Mouse (Mus musculus) small intestine, adult 2 months (tissue): ENCODE data around the gene Tepsin. TPM values are rescaled to one million over a fixed set of nuclear protein-coding genes. Genes with fewer than 3 reads are reported as not detected.
A peak's percentile ranks its signal among the peaks of the same experiment; 100 is the strongest.

ENCODE experiments used
- H3K27ac ChIP-seq: fragments of 200-500 bp; 2 replicates; pipeline ENCODE4 v1.5.1; 2012; ENCODE audit warnings: low read depth, low read length, control low read depth, inconsistent platforms; ENCODE audit not compliant: insufficient read depth
- H3K27me3 ChIP-seq: fragments of 200-500 bp; 2 replicates; pipeline ENCODE4 v1.6.1; 2012; ENCODE audit warnings: mild to moderate bottlenecking, moderate library complexity, low read length, inconsistent platforms; ENCODE audit not compliant: control insufficient read depth, insufficient read depth
- H3K36me3 ChIP-seq: fragments of 200-500 bp; 2 replicates; pipeline ENCODE4 v1.6.1; 2012; ENCODE audit warnings: mild to moderate bottlenecking, low read length, control low read depth, inconsistent platforms; ENCODE audit not compliant: control insufficient read depth, insufficient read depth
- H3K4me1 ChIP-seq: fragments of 200-500 bp; 2 replicates; pipeline ENCODE4 v1.6.1; 2012; ENCODE audit warnings: low read length, inconsistent platforms, mixed read lengths; ENCODE audit not compliant: control insufficient read depth, insufficient read depth, insufficient read length
- H3K4me3 ChIP-seq: fragments of 200-500 bp; 2 replicates; pipeline ENCODE4 v1.5.1; 2012; ENCODE audit warnings: low read depth, mild to moderate bottlenecking, control low read depth, inconsistent platforms, low read length, moderate library complexity
- CTCF ChIP-seq: fragments of 200-500 bp; IDR thresholded peaks from 2 replicates; pipeline ENCODE4 v1.5.1; 2012; ENCODE audit warnings: low read depth, mild to moderate bottlenecking, control low read depth, inconsistent platforms, low read length, moderate library complexity, mixed read lengths; ENCODE audit not compliant: insufficient replicate concordance, insufficient read length; ENCODE audit errors: extremely low read depth
- POLR2A ChIP-seq: fragments of 200-500 bp; IDR thresholded peaks from 2 replicates; pipeline ENCODE4 v1.6.1; 2012; ENCODE audit warnings: low read depth, mild to moderate bottlenecking, control low read depth, inconsistent platforms, low read length, moderate library complexity
- WGBS: fragments of 180-500 bp; shearing (Covaris S2); methylation state at CpG from one replicate; pipeline ENCODE4 v1.1.7; 2018; 5-methylcytosine and 5-hydroxymethylcytosine counted together
- polyA plus RNA-seq: library from polyadenylated mRNA; depleted of rRNA; stranded (reverse); fragments of >200 nt; gene quantifications from 2 replicates; pipeline ENCODE4 v1.2.3, GENCODE M21; 2012

Gene Tepsin
- polyA plus RNA-seq, 1 experiment = 79.3 TPM

DNA sequence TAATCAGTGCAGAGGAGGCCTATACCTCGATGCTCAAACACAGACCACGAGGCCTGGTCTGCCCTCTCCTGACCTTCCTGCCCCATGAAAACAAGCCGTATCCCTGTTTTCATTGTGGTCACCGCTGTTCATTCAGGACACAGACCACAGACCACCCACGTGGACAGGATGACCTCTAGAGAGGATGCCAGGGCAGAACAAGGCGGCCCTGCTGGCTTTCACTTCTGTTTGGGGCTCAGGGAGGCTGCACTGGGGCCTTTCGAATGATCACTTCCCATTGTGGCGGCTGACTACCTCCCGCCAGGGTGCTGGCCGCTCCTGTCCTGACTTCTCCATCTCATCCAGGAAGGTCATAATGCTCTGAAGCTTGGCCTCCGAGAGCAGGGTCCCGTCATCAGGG is 27.5 kb downstream of the Tepsin start:
- no peak for TF ChIP-seq CTCF
- no peak for TF ChIP-seq POLR2A
- Histone ChIP-seq H3K4me3 (no peak overlapping the region), H3K36me3 (no peaks in the 10 kb centered on the region), H3K27me3 (no peaks in the 10 kb centered on the region), H3K27ac (no peak overlapping the region), H3K4me1 (no peaks in the 10 kb centered on the region)
- WGBS = 76% methylated on average over 12 of the region's 12 CpGs

DNA sequence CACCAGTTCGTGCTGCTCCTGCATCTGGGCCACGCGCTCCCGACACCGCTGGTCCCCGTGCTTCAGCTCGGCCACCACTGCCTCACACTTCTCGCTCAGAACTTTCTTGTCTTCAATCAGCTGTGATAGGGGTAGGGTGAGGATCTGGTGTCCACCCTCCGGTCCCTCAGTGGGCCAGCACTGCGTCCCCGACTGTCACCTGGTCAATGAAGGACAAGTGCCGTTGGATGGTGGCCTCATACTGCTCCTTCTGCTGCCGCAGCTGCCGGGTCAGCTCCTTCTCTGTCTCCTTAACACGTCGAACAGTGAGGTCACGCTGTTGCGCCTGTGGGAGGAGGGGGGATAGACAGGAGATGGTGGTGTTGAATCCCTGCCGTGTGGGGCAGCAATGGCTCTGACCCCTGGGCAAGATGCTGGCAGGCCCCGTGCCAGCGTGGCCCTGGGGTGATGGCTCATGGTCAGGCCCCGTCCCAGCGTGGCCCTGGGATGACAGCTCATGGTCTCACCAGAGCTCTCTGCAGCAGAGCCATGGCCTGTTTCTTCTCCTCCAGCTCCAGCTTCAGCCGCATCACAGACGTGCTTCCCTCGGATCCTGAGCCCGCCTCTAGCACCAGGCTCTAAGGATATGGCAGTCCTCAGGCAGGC is 28.1 kb downstream of the Tepsin start:
- no peak overlapping the region for H3K27ac ChIP-seq
- no peaks in the 10 kb centered on the region for H3K36me3 ChIP-seq
- H3K4me3 ChIP-seq = no peak overlapping the region
- TF ChIP-seq CTCF (no peak), POLR2A (no peak)
- H3K27me3 ChIP-seq = no peaks in the 10 kb centered on the region
- WGBS = 94% methylated on average over 27 of the region's 27 CpGs
- no peaks in the 10 kb centered on the region for H3K4me1 ChIP-seq

DNA sequence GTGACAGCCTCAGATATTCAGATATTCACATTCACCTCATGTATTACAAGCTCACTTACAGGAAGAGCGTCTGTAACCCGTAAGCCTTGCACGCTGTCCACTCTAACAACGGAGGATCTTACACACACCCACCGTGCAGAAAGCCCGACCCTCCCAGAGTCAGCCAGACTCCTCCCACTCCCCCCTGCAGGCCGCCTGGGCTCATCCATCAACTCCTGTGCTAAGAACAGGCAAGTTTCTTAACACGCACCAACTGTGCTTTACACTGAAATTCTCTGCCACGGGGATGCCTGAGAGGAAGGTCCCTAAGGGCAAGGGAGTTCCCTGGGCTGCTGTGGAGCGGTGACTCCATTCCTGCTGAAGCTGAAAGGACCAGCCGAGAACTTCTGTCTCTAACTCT is 29.3 kb downstream of the Tepsin start:
- WGBS = 78% methylated on average over 11 of the region's 11 CpGs
- Histone ChIP-seq H3K36me3 (no peaks in the 10 kb centered on the region), H3K27ac (no peak overlapping the region), H3K27me3 (no peaks in the 10 kb centered on the region), H3K4me1 (no peaks in the 10 kb centered on the region), H3K4me3 (no peak overlapping the region)
- no peak for TF ChIP-seq POLR2A

DNA sequence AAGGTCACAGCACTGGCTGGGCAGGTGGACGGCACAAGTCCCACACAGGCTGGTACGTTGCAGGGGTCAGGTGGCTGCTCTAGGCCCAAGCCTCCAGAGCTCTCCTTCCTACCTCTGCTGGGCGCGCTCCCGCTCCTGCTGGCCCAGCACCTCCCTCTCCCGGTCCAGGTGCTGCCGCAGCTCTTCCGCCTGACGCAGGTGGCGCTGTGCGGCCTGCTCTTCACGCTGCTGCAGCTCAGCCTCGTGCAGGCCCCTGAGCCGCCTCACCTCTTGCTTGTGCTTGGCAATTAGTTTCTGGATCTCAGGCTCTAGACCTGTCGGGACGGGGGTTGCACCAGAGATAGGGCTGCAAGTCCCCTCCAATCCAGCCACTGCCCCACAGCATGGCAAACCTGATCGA is 30.7 kb downstream of the Tepsin start:
- Histone ChIP-seq H3K4me1 (no peaks in the 10 kb centered on the region), H3K4me3 (no peak overlapping the region), H3K27me3 (no peaks in the 10 kb centered on the region), H3K36me3 (no peaks in the 10 kb centered on the region), H3K27ac (no peak overlapping the region)
- no peak for TF ChIP-seq POLR2A
- TF ChIP-seq CTCF = no peak
- WGBS = 67% methylated on average over 17 of the region's 17 CpGs

DNA sequence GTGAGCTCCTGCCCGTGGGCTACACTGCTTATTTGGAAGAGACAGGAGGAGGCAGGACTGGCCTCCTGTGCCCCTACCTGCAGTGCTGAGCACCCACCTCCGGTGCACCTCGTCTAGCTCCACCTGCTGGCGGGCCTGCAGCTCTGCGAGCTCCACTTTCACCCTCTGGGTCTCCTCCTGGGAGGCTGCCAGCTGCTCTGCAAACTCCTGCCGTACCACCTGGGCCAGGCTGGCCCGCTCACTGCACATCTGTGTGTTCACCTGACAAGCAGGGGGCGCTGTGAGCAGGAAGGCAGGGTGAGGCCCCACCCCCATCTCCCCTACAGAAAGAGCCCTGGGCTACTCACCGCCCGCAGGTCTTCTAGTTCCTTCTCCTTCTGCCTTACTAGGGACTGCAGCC is 33.2 kb downstream of the Tepsin start:
- no peaks in the 10 kb centered on the region for H3K27me3 ChIP-seq
- H3K4me1 ChIP-seq = peaks cover 3% of the 10 kb centered on the region; the same call in 1 of the 2 replicates
- TF ChIP-seq CTCF (peak; percentile 75), POLR2A (no peak)
- no peak overlapping the region for H3K4me3 ChIP-seq
- WGBS = 40% methylated on average over 10 of the region's 10 CpGs
- H3K27ac ChIP-seq = no peak overlapping the region
- H3K36me3 ChIP-seq = no peaks in the 10 kb centered on the region

DNA sequence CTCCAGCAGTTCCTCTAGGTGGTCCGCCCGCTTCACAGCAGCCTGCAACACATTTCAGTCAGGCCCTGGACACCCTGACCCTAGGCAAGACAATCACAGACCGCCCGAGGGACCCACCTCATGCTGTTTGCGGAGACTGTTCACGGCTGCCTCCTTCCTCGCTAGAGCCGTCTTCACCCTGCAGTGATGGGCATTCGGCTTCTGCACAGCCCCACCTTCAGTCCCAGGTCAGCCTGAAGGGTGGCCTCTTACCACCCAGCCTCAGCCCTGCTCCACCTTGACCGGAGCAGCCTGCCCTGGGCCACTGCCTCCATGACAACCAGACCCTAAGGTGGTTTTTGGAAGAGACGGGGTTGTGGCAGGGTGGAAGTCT is 33.9 kb downstream of the Tepsin start:
- WGBS = 94% methylated on average over 11 of the region's 11 CpGs
- TF ChIP-seq POLR2A (no peak), CTCF (no peak)

DNA sequence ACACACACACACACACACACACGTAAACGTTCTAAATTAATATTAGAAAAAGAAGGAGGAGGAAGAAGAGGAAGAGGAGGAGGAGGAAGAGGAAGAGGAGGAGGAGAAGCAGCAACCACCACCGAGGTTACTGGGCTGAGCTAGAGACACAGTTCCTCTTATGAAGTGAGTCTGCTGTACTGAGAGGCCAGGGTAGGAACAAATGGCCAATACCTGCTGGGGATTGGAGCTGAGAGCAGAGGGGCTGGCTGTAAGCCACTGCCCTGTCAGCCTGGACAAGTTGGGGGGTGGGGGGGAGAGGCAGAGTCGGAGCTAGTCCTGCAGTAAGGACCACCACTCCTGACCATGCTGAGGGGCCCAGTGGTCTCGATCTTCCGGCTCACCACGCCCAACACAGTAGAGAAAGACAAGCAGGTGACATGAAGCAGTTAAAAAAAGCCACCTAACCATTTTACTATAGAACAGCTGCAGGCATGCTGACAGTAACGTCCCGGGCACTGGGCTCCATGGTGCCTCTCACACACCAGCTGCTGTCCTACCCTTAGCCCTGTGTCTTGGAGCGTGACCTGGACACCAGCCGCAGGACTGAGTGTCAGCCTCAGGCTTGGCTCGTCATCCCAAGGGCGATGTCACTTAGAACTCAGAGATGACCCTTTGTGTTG is 34.4 kb downstream of the Tepsin start:
- WGBS = 87% methylated on average over 13 of the region's 13 CpGs
- H3K4me3 ChIP-seq = no peak overlapping the region
- no peak overlapping the region for H3K27ac ChIP-seq
- H3K4me1 ChIP-seq = peaks cover 4% of the 10 kb centered on the region; the same call in 1 of the 2 replicates
- H3K36me3 ChIP-seq = no peaks in the 10 kb centered on the region
- H3K27me3 ChIP-seq = no peaks in the 10 kb centered on the region
- no peak for TF ChIP-seq POLR2A
- no peak for TF ChIP-seq CTCF

More for the DNA sequence above, 33.9 kb downstream of the Tepsin start:
- no peaks in the 10 kb centered on the region for H3K36me3 ChIP-seq
- H3K27ac ChIP-seq = no peak overlapping the region
- H3K4me1 ChIP-seq = peaks cover 4% of the 10 kb centered on the region; the same call in 1 of the 2 replicates
- no peaks in the 10 kb centered on the region for H3K27me3 ChIP-seq
- H3K4me3 ChIP-seq = no peak overlapping the region
